Mouse (Mus musculus): ENCODE data around the gene Kel.

DNA sequence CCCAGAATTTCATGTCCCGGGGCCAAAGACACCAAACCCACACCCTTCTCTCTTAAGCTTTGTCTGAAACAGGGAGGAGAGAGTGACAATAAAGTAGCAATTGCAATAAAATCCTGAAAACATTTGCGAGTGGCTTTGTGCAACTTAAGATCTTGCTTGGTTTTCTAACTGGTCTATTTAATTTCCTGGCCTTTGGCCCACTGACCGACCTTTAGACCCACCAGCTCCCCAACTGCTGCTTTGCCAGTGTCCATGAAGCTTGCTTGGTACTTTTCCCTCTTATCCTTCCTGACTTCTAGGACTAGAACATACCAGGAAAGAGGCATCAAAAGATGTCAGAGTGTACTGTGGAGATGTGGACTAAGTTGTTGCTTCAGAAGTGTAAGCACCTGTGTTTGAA, 18.5 kb downstream of the Kel start:
- TF ChIP-seq CTCF (IDR thresholded peaks at IDR 0.05; ENCODE audit: low read depth, low read length) = no peak
- TF ChIP-seq POLR2A (IDR thresholded peaks at IDR 0.05; ENCODE audit: borderline replicate concordance, low read depth, low read length) = no peak
